Mouse (Mus musculus) testis, adult 2 months (tissue): ENCODE data around the gene Tmem63b. TPM values are rescaled to one million over a fixed set of nuclear protein-coding genes. Genes with fewer than 3 reads are reported as not detected.

Experiments
- H3K27ac ChIP-seq: fragments of 200-500 bp; 2 replicates; pipeline ENCODE4 v1.5.1; 2012; ENCODE audit warnings: low read depth, low read length; ENCODE audit not compliant: control insufficient read depth, insufficient read depth
- H3K27me3 ChIP-seq: fragments of 200-500 bp; 2 replicates; pipeline ENCODE4 v1.6.1; 2012; ENCODE audit warnings: mild to moderate bottlenecking, low read length, moderate library complexity; ENCODE audit not compliant: control insufficient read depth, insufficient read depth
- H3K36me3 ChIP-seq: fragments of 200-500 bp; 2 replicates; pipeline ENCODE4 v1.6.1; 2012; ENCODE audit warnings: mild to moderate bottlenecking, low read length; ENCODE audit not compliant: control insufficient read depth, insufficient read depth
- H3K4me1 ChIP-seq: fragments of 200-500 bp; 2 replicates; pipeline ENCODE4 v1.6.1; 2012; ENCODE audit warnings: low read length; ENCODE audit not compliant: control insufficient read depth, insufficient read depth
- H3K4me3 ChIP-seq: fragments of 200-500 bp; 2 replicates; pipeline ENCODE4 v1.5.1; 2012; ENCODE audit warnings: low read depth, mild to moderate bottlenecking, low read length, moderate library complexity, mixed read lengths; ENCODE audit not compliant: control insufficient read depth
- CTCF ChIP-seq: fragments of 200-500 bp; IDR thresholded peaks from 2 replicates; pipeline ENCODE4 v1.5.1; 2012; ENCODE audit warnings: low read depth, mild to moderate bottlenecking, inconsistent platforms, low read length, moderate library complexity; ENCODE audit not compliant: control insufficient read depth, insufficient read depth, insufficient replicate concordance
- POLR2A ChIP-seq: fragments of 200-500 bp; IDR thresholded peaks from 2 replicates; pipeline ENCODE4 v1.6.1; 2012; ENCODE audit warnings: low read depth, mild to moderate bottlenecking, inconsistent platforms, low read length, moderate library complexity; ENCODE audit not compliant: control insufficient read depth
- polyA plus RNA-seq: library from polyadenylated mRNA; depleted of rRNA; stranded (reverse); fragments of >200 nt; gene quantifications from 2 replicates; pipeline ENCODE4 v1.2.3, GENCODE M21; 2012

Gene Tmem63b
- polyA plus RNA-seq, 1 experiment = 5.4 TPM

GRCm38 (mm10) chr17:45696981-45697380, 10.3 kb upstream of the Tmem63b start:
- no peaks in the 10 kb centered on the region for H3K27me3 ChIP-seq
- H3K36me3 ChIP-seq = no peaks in the 10 kb centered on the region
- H3K27ac ChIP-seq = no peak overlapping the region
- H3K4me1 ChIP-seq = no peaks in the 10 kb centered on the region
- no peak overlapping the region for H3K4me3 ChIP-seq
- no peak for TF ChIP-seq POLR2A
- no peak for TF ChIP-seq CTCF

- Histone ChIP-seq H3K27ac (no peak overlapping the region), H3K36me3 (no peaks in the 10 kb centered on the region), H3K27me3 (no peaks in the 10 kb centered on the region), H3K4me3 (no peak overlapping the region), H3K4me1 (no peaks in the 10 kb centered on the region)
- TF ChIP-seq CTCF = no peak
- TF ChIP-seq POLR2A = no peak
Measured at GRCm38 (mm10) chr17:45695227-45696120, 8.8 kb upstream of the Tmem63b start.

DNA sequence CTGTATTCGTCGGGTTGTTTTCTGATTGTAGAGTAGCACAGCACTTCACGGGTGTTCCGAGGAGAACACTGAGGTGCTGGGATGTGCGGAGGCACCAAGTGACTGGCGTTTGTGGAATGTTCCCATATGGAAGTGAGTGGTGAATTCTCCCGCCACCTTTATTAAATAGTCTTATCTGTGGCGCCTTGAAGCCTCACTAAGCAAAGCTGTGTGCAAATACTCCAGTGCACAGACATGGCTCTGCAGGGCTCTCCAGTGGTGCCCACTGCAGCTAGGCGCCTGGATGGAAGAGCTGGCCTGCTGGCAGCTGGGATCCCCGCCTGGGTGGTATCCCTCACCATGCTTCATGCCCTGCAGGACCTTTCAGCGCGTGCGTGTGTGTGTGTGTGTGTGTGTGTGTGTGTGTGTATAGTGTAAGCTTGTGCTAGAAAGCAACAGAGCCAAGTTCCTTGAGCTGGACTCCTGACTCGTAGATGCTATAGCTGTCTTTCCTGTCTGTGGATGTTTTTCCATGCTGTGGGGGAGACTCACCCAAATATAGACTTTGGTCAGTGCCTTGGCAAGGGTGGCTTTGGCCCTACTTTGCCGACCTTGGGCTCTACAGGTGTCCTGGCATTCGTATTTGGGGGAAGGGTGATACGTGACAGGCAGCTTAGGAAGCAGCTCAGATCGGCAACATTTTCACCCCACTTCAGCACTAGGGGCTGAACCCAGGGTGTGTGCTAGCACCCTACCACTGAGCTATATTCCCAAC, 7.3 kb upstream of the Tmem63b start:
- TF ChIP-seq POLR2A (no peak), CTCF (no peak)
- no peak overlapping the region for H3K4me3 ChIP-seq
- no peaks in the 10 kb centered on the region for H3K36me3 ChIP-seq
- H3K4me1 ChIP-seq = no peaks in the 10 kb centered on the region
- no peak overlapping the region for H3K27ac ChIP-seq
- no peaks in the 10 kb centered on the region for H3K27me3 ChIP-seq

- TF ChIP-seq CTCF = no peak
- TF ChIP-seq POLR2A = no peak
- Histone ChIP-seq H3K4me3 (no peak overlapping the region), H3K27ac (no peak overlapping the region), H3K36me3 (no peaks in the 10 kb centered on the region), H3K4me1 (peaks cover under 1% of the 10 kb centered on the region), H3K27me3 (no peaks in the 10 kb centered on the region)
Measured at GRCm38 (mm10) chr17:45692159-45692558, 5.5 kb upstream of the Tmem63b start.

DNA sequence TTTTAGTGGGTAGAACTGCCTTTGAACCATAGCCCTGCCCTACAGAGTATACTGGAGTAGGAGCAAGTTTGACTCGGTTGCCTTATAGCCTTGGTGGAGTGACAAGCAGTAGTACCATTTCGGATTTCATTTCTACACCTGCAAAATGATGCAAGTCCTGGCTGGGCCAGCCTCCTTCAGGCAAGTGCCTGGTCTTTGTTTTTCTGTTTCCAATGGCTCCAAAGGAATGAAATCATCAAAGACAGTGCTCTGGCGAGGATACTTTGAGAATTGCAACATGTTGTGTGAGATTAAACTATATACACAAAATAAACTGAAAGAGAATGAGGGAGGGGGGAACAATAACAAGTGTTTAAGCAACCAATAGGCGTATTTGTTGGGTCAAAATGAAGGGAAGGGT, 3.3 kb upstream of the Tmem63b start:
- no peak overlapping the region for H3K4me3 ChIP-seq
- peaks cover 14% of the 10 kb centered on the region for H3K4me1 ChIP-seq
- no peak for TF ChIP-seq POLR2A
- no peak for TF ChIP-seq CTCF
- no peaks in the 10 kb centered on the region for H3K27me3 ChIP-seq
- no peaks in the 10 kb centered on the region for H3K36me3 ChIP-seq
- no peak overlapping the region for H3K27ac ChIP-seq

GRCm38 (mm10) chr17:45689120-45689519, 2.4 kb upstream of the Tmem63b start:
- H3K27ac ChIP-seq = no peak overlapping the region
- no peak for TF ChIP-seq POLR2A
- no peak for TF ChIP-seq CTCF
- no peaks in the 10 kb centered on the region for H3K36me3 ChIP-seq
- H3K4me1 ChIP-seq = peaks cover 17% of the 10 kb centered on the region
- no peaks in the 10 kb centered on the region for H3K27me3 ChIP-seq
- H3K4me3 ChIP-seq = no peak overlapping the region

- no peak within 1 kb of the TSS for H3K27ac ChIP-seq
- H3K4me3 ChIP-seq = peak within 1 kb of the TSS; percentile 81
- TF ChIP-seq CTCF (no peak), POLR2A (peak; percentile 64)
- no peaks in the 10 kb centered on the region for H3K36me3 ChIP-seq
- H3K27me3 ChIP-seq = no peaks in the 10 kb centered on the region
- peaks cover 17% of the 10 kb centered on the region for H3K4me1 ChIP-seq
Measured at GRCm38 (mm10) chr17:45686093-45686619, 549 bp downstream of the Tmem63b start, which contains the start of gene Mrpl14. Mrpl14 (plus strand) TSS chr17:45686322.
